24 mouse cellular contexts compared by ENCODE assay signal in the genomic region with DNA sequence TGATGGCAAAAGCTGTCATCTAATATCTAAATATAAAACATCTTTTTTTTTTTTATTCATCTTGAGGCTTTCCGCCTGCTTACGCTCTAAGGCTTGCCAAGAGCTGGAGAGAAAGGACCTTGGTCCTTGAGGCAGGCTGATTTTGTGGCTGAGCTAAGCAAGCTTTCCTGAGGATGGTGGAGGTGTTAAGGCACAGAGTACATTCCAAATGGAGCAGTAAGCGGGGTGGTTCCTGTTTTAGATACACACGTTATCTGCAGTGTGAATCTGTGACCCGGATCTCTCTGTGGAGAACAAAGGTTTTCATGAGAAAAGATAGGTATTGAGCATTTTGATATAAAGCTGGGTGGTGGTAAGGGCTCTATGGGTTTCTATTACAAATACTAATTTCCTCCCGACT.
DNase-seq lines count a peak whose midpoint lies in the region; ATAC-seq and TF ChIP-seq lines count a peak whose summit lies in the region.
"Had no signal": no experiment of that assay in that cellular context is flagged by ENCODE, and none has a peak within 500 bp of the region (broad histone marks: within the 10 kb centered on the region; RNA-seq: fewer than 3 reads in every experiment).

No protein-coding gene starts in this region.

- intact Hi-C loops in left cerebral cortex, postnatal 14 days (cut with DNase I) = no loop called here

- no peaks in the 10 kb centered on the region for H3K27me3 ChIP-seq in midbrain, postnatal 0 days (ENCODE audit: insufficient read depth, low read length)
- H3K27me3 ChIP-seq in midbrain, embryonic 14.5 days (ENCODE audit: control insufficient read depth, insufficient read depth, low read length) = no peaks in the 10 kb centered on the region
- H3K27me3 ChIP-seq: embryonic facial prominence, embryonic 12.5 days; embryonic facial prominence, embryonic 15.5 days; hindbrain, embryonic 12.5 days; hindbrain, embryonic 15.5 days had no signal

- TF ChIP-seq CTCF in midbrain, postnatal 0 days (IDR thresholded peaks at IDR 0.05) = no peak
- TF ChIP-seq CTCF in cortical plate, adult 2 months (IDR thresholded peaks at IDR 0.05; ENCODE audit: extremely low read depth, insufficient read depth, low read length) = no peak

- H3K36me3 ChIP-seq in midbrain, postnatal 0 days (ENCODE audit: insufficient read depth, low read length) = no peaks in the 10 kb centered on the region
- H3K36me3 ChIP-seq in midbrain, embryonic 14.5 days (ENCODE audit: control insufficient read depth, insufficient read depth, low read length) = no peaks in the 10 kb centered on the region
- H3K36me3 ChIP-seq: embryonic facial prominence, embryonic 12.5 days; embryonic facial prominence, embryonic 15.5 days; G1E; hindbrain, embryonic 12.5 days; hindbrain, embryonic 15.5 days had no signal

- H3K4me2 ChIP-seq in midbrain, postnatal 0 days (ENCODE audit: low read depth, low read length, poor library complexity, severe bottlenecking) = no peak overlapping the region
- H3K4me2 ChIP-seq in midbrain, embryonic 14.5 days (ENCODE audit: low read length) = no peak overlapping the region
- H3K4me2 ChIP-seq: embryonic facial prominence, embryonic 12.5 days; embryonic facial prominence, embryonic 15.5 days; heart, embryonic 11.5 days; hindbrain, embryonic 12.5 days; hindbrain, embryonic 15.5 days had no signal

- no peaks in the 10 kb centered on the region for H3K9me3 ChIP-seq in midbrain, postnatal 0 days (ENCODE audit: low read length)
- H3K9me3 ChIP-seq in midbrain, embryonic 14.5 days (ENCODE audit: control insufficient read depth, low read length) = no peaks in the 10 kb centered on the region
- H3K9me3 ChIP-seq: embryonic facial prominence, embryonic 12.5 days; embryonic facial prominence, embryonic 15.5 days; hindbrain, embryonic 12.5 days; hindbrain, embryonic 15.5 days had no signal

- H3K4me1 ChIP-seq in midbrain, postnatal 0 days (ENCODE audit: insufficient read depth, low read length) = 0 out of 2 replicates have a peak, but pooled peaks cover 4% of the 10 kb centered on the region
- H3K4me1 ChIP-seq in midbrain, embryonic 14.5 days (ENCODE audit: control insufficient read depth, insufficient read depth, low read length) = peaks cover 20% of the 10 kb centered on the region
- peaks cover 16% of the 10 kb centered on the region for H3K4me1 ChIP-seq in cortical plate, adult 2 months (ENCODE audit: control insufficient read depth, insufficient read depth, low read length)
- H3K4me1 ChIP-seq: embryonic facial prominence, embryonic 12.5 days; embryonic facial prominence, embryonic 15.5 days had no signal

- DNase-seq in frontal cortex, adult 2 months (ENCODE audit: extremely low spot score in 1 of 2, low spot score in 1 of 2) = peak; percentile 47 to 59
- DNase-seq in frontal cortex, postnatal 10 days (ENCODE audit: low spot score in 2 of 2) = no peak
- DNase-seq in left cerebral cortex, postnatal 14 days (ENCODE audit: low spot score in 2 of 2) = peak; percentile 38 to 61
- no peak for DNase-seq in left cerebral cortex, adult 11 months (ENCODE audit: low spot score)
- no peak for DNase-seq in midbrain, postnatal 0 days (ENCODE audit: low spot score)
- DNase-seq in midbrain, embryonic 14.5 days = no peak
- DNase-seq in cerebellum, adult 9-11 months = no peak
- DNase-seq: adrenal gland, adult 2 months; adrenal gland, postnatal 14 days; B cell, adult 2 months; cerebellum, adult 11-12 months; cerebellum, adult 8-10 months; cerebellum, postnatal 14 days; forebrain, postnatal 0 days; gastrocnemius, postnatal 25 days; heart, adult 2 months had no signal

- 85% methylated on average over 6 of the region's 6 CpGs for WGBS in midbrain, postnatal 0 days
- WGBS in midbrain, embryonic 14.5 days = 87% methylated on average over 6 of the region's 6 CpGs

- no peak overlapping the region for H3K4me3 ChIP-seq in midbrain, postnatal 0 days (ENCODE audit: low read depth, low read length)
- H3K4me3 ChIP-seq in midbrain, embryonic 14.5 days (replicated peaks; ENCODE audit: low read depth, low read length) = no peak overlapping the region
- H3K4me3 ChIP-seq in cortical plate, adult 2 months (ENCODE audit: insufficient read depth, low read length) = no peak overlapping the region
- H3K4me3 ChIP-seq: embryonic facial prominence, embryonic 12.5 days; embryonic facial prominence, embryonic 15.5 days; heart, adult 2 months; hindbrain, embryonic 12.5 days; hindbrain, embryonic 15.5 days had no signal

- ATAC-seq in midbrain, postnatal 0 days (ENCODE audit: low FRiP score) = no peak
- ATAC-seq in midbrain, embryonic 14.5 days (ENCODE audit: low FRiP score, low TSS enrichment) = no peak
- ATAC-seq: forebrain, embryonic 14.5 days; forebrain, postnatal 0 days had no signal

- no peak for TF ChIP-seq POLR2A in cortical plate, adult 2 months (IDR thresholded peaks at IDR 0.05; ENCODE audit: extremely low read depth, insufficient read depth, low read length)

- H3K27ac ChIP-seq in midbrain, postnatal 0 days (ENCODE audit: low read depth, low read length) = peak overlapping the region; percentile 18; the same call in 1 of the 2 replicates
- no peak overlapping the region for H3K27ac ChIP-seq in midbrain, embryonic 14.5 days (replicated peaks; ENCODE audit: low read depth, low read length)
- 0 out of 2 replicates have a peak overlapping the region, but pooled peaks have one; percentile 45 for H3K27ac ChIP-seq in cortical plate, adult 2 months (ENCODE audit: insufficient read depth, low read length)
- H3K27ac ChIP-seq: embryonic facial prominence, embryonic 12.5 days; embryonic facial prominence, embryonic 15.5 days; heart, adult 2 months; hindbrain, embryonic 12.5 days; hindbrain, embryonic 15.5 days had no signal

- H3K9ac ChIP-seq in midbrain, postnatal 0 days (replicated peaks; ENCODE audit: low read length, poor library complexity, severe bottlenecking) = no peak overlapping the region
- no peak overlapping the region for H3K9ac ChIP-seq in midbrain, embryonic 14.5 days (replicated peaks; ENCODE audit: low read length)
- H3K9ac ChIP-seq: embryonic facial prominence, embryonic 12.5 days; embryonic facial prominence, embryonic 15.5 days; forebrain, postnatal 0 days; hindbrain, embryonic 12.5 days; hindbrain, embryonic 15.5 days had no signal

Comparison
In these comparisons a context has a peak if more than half of its experiments do, and no peak if none do; other contexts are left out.
1. DNase-seq: peak in frontal cortex, adult 2 months (2 of 2) and left cerebral cortex, postnatal 14 days (2 of 2); none in frontal cortex, postnatal 10 days (0 of 2), left cerebral cortex, adult 11 months (single experiment), midbrain, postnatal 0 days (single experiment), midbrain, embryonic 14.5 days (single experiment) and cerebellum, adult 9-11 months (single experiment).